Mouse (Mus musculus) T-cell, adult 2 months (primary cell): ENCODE data around the gene Colgalt2.

Source experiments
- DNase-seq: peaks from one replicate; pipeline ENCODE4 v3.0.0; 2022; ENCODE audit warnings: low spot score

The Colgalt2 gene

GRCm38 (mm10) chr1:152492258-152492657 is 92.6 kb downstream of the Colgalt2 start:
- DNase-seq = no peak

- no peak for DNase-seq
Observed at GRCm38 (mm10) chr1:152496831-152497230, 97.2 kb downstream of the Colgalt2 start.

- DNase-seq = no peak
Observed at GRCm38 (mm10) chr1:152497581-152497980, 98.0 kb downstream of the Colgalt2 start.

GRCm38 (mm10) chr1:152499802-152500201 is 100.2 kb downstream of the Colgalt2 start:
- no peak for DNase-seq

GRCm38 (mm10) chr1:152506175-152506574 is 106.5 kb downstream of the Colgalt2 start:
- no peak for DNase-seq

GRCm38 (mm10) chr1:152506726-152507125 is 107.1 kb downstream of the Colgalt2 start:
- DNase-seq = no peak

- no peak for DNase-seq
Observed at GRCm38 (mm10) chr1:152508481-152509220, 109.0 kb downstream of the Colgalt2 start.

GRCm38 (mm10) chr1:152511237-152511636 is 111.6 kb downstream of the Colgalt2 start:
- DNase-seq = peak; percentile 38

GRCm38 (mm10) chr1:152514256-152514655 is 114.6 kb downstream of the Colgalt2 start:
- no peak for DNase-seq

- no peak for DNase-seq
Observed at GRCm38 (mm10) chr1:152517057-152517570, 117.5 kb downstream of the Colgalt2 start.

GRCm38 (mm10) chr1:152518971-152519370 is 119.3 kb downstream of the Colgalt2 start:
- DNase-seq = no peak

- DNase-seq = peak; percentile 20
Observed at GRCm38 (mm10) chr1:152520798-152521575, 121.4 kb downstream of the Colgalt2 start.

GRCm38 (mm10) chr1:152522226-152522625 is 122.6 kb downstream of the Colgalt2 start:
- DNase-seq = no peak

GRCm38 (mm10) chr1:152523292-152523691 is 123.7 kb downstream of the Colgalt2 start:
- DNase-seq = no peak

- DNase-seq = no peak
Observed at GRCm38 (mm10) chr1:152524098-152524892, 124.7 kb downstream of the Colgalt2 start.

GRCm38 (mm10) chr1:152524987-152525648 is 125.5 kb downstream of the Colgalt2 start:
- peak; percentile 56 for DNase-seq

GRCm38 (mm10) chr1:152526154-152526553 is 126.5 kb downstream of the Colgalt2 start:
- DNase-seq = no peak

- no peak for DNase-seq
Observed at GRCm38 (mm10) chr1:152528214-152528613, 128.6 kb downstream of the Colgalt2 start.

GRCm38 (mm10) chr1:152528778-152529177 is 129.1 kb downstream of the Colgalt2 start:
- DNase-seq = no peak

GRCm38 (mm10) chr1:152531498-152531897 is 131.9 kb downstream of the Colgalt2 start:
- no peak for DNase-seq

- DNase-seq = no peak
Observed at GRCm38 (mm10) chr1:152534531-152534930, 134.9 kb downstream of the Colgalt2 start.
